Mouse (Mus musculus): ENCODE data around the gene Epha1.
A peak's percentile ranks its signal among the peaks of the same experiment; 100 is the strongest.

Epha1 gene

DNA sequence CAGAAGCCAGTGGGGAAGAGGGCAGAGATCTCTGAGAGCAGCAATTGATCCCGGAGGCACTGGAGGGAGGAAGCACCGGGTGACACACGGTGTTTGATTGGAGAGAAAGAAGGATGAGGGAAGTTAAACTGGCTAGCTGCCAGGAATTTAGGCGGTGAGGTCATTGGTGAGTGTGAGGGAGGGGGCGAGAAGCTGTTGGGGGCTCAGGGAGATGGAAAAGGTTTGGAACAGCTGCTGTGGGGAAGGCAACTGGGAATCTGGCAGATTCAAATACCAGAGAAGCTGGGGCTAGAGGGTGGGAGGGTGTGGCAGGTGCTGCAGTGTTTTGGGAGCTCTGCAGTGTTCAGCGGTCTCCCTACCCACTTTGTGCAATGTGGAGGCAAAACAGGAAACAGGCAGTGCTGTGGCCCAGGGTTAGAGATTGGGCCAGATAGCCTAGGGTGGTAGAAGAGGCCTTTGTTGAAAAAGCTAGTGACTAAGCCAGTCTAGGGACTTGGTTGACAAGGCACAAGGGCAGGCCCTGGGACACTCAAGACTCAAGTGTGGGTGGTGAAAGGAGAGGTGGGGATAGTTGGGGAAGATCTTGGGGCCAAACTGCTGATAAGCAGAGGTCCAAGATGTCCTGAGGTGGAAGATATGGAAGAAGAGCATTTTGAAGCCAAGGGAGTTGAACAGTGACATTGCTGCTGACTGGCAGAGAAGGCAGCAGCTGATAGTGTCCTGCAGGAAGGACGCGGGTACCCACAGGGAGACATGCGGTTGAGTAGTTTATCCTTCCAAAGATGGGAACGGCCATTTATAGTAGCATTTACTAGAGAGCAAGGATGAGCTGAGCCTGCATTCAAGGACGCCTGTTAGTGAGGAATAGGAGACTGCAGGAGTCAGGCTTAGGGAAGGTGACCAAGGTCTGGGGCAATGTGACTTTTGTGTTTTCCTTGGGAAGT, 18.7 kb downstream of the Epha1 start:
- no peak for DNase-seq (ENCODE audit: low spot score in 2 of 2)

DNA sequence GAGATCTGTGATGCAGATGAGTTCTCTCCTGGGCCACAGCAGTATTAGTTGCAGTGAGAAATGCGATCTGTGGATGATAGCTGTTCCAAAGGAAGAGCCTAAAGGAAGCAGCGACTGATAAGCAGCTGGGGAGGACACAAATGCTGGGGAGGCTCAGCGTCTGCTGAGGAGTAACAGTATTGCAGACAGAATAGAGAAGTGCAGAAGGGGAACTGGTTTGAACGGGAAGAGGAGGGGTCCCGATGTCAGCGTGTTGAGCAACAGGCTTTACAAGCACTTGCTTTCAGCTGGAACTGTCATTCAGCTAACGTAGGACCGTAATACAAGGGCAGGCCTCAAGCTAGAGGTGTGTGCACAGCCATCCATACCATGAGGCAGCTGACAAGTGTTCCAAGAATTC, 19.9 kb downstream of the Epha1 start:
- DNase-seq (ENCODE audit: low spot score in 2 of 2), result no peak

DNA sequence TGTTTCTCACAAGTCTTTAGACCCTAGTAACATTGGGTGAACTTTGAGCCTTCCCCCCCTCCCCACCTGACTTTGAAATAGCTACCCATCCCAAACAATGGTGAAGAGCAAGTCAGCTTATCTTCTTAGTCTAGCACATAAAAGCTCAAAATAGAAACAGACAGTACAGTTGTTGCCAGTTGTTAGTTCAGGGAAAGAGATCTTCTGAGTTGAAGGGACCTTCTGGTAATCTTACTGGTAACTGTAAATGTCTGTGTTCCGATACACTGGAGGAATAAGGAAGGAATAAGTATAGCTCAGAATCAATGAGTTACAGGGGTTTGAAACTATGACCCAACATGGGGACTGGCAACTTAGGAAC, 20.6 kb downstream of the Epha1 start:
- DNase-seq (ENCODE audit: low spot score in 2 of 2), result no peak

DNA sequence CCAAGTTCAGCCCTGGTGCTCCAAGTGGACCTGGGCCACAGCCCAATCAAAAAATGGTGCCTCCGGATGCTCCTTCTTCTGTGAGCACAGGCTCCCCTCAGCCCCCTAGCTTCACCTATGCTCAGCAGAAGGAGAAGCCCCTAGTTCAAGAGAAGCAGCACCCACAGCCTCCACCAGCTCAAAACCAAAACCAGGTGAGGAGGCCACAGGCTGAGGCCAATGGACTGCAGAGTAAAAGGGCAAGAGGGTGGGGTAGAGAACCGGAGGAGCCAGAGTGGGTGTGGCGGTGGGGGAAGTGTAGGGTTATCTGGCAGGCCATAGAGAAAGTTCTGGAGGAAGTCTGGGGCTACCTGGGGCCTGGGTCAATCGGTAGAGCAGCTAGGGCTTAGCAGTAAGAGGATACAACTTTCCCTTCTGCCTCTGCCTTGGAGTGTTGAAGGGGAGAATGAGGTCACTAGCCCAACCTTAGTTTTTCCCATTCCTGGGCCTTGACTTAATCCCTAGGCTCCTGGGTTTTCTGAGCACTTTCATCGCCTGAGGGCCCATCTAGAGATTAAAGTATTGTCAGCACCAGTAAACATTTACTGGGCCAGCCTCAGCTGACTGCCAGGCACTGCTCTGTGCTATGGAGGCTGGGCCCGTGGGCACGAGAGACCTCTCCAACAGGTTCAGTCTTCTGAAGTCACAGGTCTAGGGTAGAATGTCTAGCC, 21.1 kb downstream of the Epha1 start:
- DNase-seq (ENCODE audit: low spot score in 2 of 2), result peak in 1 of 2 experiments; percentile 66

DNA sequence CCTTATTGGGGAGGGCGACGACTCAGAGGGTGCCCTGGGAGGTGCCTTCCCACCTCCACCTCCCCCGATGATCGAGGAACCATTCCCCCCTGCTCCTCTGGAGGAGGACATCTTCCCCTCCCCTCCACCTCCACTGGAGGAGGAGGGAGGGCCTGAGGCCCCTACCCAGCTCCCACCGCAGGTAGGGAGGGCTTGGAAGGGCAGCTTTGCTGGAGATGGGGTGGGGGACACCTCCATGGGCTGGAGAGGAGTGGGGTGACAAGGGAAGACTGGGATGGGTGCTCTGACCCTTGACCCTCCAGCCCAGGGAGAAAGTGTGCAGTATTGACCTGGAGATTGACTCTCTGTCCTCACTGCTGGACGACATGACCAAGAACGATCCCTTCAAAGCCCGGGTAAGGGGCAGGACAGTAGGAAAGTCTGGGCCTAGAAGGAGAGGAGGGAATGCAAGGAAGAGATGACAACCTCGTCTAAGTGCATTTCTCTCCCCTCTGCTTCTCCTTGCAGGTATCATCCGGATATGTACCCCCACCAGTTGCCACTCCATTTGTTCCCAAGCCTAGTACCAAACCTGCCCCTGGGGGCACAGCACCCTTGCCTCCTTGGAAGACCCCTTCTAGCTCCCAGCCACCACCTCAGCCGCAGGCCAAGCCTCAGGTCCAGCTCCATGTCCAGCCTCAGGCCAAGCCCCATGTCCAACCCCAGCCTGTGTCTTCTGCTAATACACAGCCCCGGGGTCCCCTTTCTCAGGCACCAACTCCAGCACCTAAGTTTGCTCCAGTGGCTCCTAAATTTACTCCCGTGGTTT, 21.9 kb downstream of the Epha1 start:
- no peak for DNase-seq (ENCODE audit: low spot score in 2 of 2)

DNA sequence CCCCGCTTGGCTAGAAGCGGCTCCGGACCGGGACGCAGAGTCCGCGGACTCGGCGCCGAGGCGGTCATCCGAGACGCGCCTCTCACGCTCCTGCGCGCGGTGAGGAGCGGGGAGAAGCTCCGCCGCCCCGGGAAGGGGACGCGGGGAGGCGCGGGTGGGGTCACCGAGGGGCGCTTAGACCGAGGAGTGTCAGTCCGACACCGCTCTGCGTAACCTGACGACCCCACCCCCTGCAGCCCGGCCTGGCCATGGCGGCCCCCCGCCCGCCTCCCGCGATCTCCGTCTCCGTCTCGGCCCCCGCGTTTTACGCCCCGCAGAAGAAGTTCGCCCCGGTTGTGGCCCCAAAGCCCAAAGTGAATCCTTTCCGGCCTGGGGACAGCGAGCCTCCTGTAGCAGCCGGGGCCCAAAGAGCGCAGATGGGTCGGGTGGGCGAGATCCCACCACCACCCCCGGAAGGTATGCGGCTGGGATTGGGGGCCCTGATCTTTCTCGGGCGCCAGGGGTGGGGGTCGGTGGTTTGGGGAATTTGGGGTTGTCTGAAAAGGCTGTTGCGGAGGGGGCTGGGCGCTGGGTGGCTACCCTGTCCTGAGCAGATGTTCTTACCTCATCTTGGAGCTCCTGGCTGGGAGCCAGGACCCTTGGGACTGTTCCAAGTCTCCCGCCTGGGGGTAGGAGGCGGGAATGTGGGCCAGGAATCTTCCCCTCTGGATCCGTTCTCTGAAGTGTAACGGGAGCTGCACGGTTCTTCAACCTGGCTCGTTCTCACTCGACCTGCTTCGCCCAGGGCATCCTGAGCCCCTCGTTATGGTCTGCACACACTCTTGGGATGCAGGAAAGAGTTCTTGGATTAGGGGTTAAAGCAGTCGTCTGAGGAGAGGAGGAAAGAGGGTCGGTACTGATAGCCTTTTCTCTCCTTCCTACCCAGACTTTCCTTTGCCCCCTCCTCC, 22.8 kb downstream of the Epha1 start:
- DNase-seq (ENCODE audit: low spot score in 2 of 2), result peak; percentile 63 to 68

DNA sequence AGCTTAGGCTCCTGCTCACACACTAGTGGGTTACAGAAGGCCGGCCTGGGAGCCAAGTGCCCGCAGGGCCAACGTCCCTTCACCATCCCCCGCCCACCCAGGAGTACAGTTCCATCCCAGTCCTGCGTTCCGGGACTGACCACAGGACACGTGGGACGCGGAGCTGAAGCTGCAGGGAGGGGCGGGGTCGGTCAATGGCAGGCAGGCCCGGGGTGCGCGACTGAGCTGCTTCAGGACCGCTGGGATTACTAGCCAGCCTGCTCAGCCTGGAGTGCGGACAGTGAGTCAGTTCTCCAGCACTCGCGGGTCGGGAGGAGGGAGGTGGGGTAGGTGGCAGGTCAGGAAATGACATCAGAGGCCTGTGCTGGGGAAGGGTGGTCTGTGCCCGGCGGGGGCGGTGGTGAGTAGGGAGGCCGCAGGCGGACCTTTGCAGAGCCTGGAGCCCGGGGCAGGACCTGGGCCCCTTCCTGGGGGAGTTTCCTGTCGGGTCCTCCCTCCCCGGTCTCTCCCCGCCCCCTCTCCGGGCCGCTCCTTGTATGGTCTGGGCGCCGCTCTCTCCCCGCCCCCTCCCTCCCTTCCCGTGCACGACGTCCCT, 23.5 kb downstream of the Epha1 start, which contains the start of gene Zyx:
TSS of gene Zyx (plus strand) at position 205 of the 595 bp plus-strand sequence.
- peak; percentile 88 to 96 for DNase-seq (ENCODE audit: low spot score in 2 of 2)

DNA sequence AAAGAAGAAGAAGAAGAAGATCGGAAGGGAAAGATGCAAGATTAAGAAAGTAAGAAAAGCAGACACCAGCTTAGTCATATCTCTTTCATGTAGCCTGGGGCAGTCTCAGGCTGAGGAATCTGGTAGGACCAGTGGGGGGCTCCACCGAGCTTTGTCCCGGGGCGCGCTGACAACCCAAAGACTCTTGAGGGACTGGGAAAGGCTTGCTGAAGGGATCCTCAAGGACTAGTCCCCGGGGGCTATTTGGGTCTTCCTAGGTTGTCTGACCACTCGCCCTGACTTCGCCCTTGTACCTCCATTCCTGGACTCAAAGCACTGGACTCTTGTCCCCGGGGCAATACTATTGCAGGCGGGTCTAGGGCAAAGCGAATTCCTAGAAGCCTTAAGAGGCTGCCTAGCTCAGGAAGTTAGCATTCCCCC, 24.1 kb downstream of the Epha1 start:
- peak; percentile 62 to 75 for DNase-seq (ENCODE audit: low spot score in 2 of 2)

DNA sequence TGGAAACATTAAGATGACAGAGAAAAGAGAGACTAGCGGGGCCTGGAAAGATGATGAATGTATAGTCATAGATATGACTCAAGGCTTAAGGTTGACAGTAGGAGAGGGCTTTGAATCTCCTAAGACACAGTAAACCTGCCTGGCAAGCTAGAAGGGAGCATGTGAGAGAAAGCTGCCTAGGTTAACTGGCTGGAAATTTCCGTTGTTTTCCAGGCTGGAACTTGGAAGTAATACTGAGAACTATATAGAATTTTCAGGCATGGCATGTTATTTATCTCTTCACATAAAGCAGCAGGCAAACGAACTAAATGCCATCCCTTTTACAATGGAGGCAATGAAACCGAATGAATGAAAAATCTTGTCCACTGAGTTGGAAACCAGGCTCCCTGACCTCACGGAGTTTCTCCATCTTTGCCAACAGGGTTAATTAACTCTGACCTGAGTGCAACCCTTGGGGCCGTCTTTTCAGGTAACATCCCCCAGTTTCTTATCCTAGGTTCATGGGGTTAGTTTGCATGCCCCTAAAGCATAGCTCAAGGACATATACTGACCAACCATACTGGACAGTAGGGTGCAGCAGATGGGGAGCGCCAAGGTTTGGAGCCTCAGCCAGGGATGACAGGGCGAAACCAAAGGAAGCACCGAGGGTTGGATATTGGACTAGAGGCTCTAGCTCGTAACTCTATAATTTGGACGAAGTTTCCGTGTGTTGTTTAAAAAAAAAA, 24.6 kb downstream of the Epha1 start:
- DNase-seq (ENCODE audit: low spot score in 2 of 2), result no peak

DNA sequence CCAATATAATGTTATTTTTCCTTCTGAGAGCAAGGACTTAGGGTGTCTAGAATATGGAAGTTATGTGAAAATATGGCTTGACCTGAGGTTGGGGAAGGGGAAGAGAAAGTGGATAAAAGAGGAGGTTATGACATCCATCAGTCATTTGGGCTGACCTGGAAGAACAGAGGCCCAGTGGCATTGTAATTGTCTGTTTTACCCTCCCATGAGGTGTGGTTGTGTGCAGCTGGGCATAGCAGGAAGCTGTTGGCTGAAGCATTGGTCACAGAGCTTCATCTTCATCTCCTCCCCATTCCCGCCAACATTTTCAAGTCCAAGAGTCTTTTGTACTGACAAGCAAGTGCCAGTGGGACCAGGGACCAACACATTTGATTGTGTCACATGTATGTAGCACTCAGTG, 28.8 kb downstream of the Epha1 start:
- DNase-seq (ENCODE audit: low spot score in 2 of 2), result no peak

DNA sequence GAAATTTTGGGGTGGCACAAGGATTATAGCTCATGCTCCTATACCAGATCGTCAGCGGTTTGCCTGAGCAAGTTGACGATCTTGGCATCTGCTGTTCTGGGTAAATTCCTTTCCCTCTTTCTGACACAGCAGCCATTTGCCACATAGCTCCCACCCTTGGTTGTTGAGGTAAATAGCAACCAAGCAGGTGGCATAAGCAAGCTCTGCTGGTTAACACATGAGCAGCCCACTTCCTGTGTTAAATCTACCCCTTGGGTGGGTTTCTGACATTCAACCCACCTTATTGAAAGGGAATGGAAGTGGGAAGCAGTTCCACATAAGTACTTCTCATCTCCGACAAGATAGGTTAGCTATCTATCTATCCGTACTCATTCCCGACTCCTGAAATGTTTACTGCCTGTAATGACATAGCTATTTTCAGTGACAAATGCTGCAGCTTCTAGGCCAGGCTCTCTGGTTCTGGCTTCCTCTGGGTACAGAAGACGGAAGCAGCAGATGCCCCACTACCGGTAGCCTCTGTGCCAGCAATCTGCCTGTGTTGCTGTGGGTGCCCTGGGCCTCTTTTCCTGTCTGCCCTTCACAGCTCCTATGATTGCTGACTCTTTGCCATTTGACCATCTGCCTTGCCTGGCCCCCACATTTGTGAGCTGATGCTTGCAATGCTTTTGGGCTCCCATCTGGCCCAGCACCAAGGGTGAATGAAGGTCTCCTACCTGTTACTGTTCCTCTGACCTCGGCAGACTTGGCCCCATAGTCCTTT, 29.5 kb downstream of the Epha1 start:
- DNase-seq (ENCODE audit: low spot score in 2 of 2), result no peak

DNA sequence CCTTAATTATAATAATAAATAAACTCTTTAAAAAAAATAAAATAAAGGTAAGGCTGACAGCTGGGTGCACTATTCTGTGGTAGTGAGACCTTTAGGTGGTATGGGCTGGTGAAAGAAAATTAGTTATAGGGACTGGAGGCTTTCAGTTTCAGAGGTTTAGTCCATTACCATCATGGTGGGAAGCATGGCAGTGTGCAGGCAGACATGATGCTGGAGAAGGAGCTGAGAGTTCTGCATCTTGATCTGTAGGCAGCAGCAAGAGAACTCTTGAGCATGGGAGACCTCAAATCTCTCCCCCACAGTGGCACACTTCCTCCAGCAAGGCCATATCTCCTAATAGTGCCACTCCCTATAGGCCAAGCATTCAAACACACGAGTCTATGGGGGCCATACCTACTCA, 30.9 kb downstream of the Epha1 start:
- no peak for DNase-seq (ENCODE audit: low spot score in 2 of 2)

DNA sequence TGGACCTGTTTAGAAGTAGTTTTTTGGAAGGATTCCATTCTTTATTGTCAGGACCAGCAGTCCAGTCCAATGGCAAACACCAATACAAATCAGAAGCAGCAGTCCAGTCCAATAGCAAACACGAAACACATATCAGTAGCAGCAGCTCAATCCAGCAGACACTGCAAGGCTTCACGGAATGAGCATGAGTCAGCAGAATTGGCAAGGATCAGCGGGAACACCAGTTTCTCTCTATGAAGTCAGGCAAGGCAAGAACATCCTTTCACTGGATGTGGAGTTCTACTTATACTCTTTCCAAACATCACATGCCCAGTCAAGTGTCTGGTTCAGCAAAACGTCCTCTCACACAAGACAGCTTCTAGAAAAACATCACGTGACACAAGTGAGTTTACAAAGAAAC, 33.1 kb downstream of the Epha1 start:
- no peak for DNase-seq (ENCODE audit: low spot score in 2 of 2)

DNA sequence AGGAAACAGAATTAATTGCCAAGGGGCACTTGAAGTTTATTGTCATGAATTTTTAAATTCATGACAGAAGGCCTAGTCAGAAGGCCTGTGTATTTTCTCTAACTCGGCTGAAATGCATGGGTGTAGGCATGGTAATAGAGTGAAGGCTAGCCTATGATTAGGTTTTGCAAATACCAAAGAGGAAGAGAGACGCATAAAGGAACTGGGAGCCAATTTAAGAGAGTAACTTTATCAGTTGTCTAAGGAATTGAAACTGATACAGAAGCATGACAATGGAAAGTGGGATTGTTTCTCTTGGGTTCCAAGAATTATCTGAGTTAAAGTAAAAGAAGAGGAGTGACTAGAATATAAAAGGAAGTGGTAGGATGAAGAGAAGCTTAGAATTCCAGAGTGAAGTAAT, 33.9 kb downstream of the Epha1 start:
- no peak for DNase-seq (ENCODE audit: low spot score in 2 of 2)

DNA sequence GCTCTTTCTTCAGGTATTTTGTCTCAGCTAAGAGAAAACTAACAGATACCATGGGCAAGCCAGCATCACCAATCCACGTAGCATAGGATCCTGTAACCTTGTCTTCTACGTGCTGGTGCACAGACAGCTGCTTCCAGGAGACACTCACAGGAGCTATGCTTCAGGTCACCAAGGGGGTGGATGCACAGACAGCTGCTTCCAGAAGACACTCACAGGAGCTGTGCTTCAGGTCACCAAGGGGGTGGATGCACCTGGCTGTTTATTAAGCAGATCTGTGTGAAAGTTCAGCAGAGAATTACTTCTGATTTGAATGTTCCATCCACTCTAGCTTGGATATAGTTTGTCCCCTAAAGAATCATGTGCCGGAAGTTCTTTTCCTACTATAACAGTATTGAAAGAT, 42.1 kb downstream of the Epha1 start:
- DNase-seq (ENCODE audit: low spot score in 2 of 2), result no peak

DNA sequence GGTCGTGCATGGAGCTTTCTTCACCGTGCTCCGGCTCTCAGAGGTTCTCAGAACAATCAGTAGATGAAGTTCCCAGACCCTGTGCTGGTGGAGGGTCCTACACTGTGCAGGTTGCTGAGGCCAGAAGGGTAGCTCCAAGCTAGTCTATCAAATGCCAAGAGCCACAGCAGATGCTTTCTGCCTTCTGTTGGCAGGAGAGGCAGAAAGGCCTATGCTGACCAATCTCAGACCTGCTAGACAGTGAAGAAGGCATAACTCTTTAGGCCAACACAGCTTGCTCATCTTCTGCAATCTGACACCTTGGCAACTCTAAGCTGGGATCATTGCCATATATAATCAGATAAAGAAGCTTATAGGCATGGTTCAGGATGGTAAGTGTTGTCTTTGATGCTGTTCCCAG, 42.9 kb downstream of the Epha1 start:
- DNase-seq (ENCODE audit: low spot score in 2 of 2), result no peak

DNA sequence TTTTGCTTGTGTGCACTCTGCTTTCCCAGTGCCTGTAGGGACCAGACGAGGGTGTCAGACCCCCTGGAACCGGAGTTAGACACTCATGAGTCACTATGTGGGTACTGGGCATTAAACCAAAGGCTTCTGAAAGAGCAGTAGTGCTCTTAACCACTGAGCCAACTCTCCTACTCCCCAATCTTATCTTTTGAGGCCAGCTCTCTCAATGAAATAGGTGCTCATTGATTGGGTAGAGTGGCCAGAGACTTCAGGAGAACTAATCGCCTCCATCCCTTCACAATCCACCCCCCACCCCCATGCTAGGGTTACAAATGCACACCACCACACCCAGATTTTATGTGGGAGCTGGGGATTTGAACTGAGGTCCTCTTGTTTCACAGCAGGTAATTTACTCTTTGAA, 44.3 kb downstream of the Epha1 start:
- DNase-seq (ENCODE audit: low spot score in 2 of 2), result no peak

DNA sequence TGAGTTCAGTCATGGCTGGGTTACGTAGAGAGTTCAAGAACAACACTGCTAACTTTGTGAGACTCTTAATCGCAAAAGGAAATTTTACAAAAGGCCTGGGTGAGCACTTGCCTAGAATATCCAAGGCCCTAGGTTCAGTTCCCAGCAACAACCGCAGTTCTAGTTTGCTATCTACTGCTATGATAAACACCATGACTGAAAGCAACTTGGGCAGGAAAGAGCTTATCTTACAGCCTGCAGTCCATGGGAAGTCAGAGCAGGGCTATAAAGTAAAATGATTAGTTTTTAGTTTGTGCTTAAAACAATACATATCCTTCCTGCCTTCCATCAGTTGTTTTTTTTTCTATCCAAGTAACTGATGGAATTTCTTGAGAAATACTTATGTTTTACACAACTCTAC, 46.6 kb downstream of the Epha1 start:
- DNase-seq (ENCODE audit: low spot score in 2 of 2), result no peak

DNA sequence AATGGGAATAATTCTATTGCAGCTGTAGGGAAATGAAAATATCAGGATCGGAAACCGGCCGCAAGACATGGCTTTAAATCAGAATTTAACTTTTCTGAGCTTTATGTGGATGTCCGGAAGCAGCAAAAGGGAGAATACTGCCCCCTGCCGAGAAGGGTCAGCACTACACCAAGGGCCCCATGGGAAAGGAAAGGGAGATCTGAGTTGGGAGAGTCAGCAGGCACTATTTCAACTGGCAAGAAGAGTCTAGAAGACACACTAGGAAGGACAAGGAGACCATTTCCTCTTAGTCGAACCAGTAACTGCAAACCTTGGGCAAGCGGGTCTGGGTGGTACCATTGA, 47.8 kb downstream of the Epha1 start:
- DNase-seq (ENCODE audit: low spot score in 2 of 2), result peak; percentile 52 to 78

Measured in urinary bladder, adult 18-20 months (tissue).